Mouse (Mus musculus) neutrophil, adult 5-6 weeks (primary cell): ENCODE data around the gene Slc2a1. TPM values are rescaled to one million over a fixed set of nuclear protein-coding genes. Genes with fewer than 3 reads are reported as not detected.
A peak's percentile ranks its signal among the peaks of the same experiment; 100 is the strongest.

Experiments used
- ATAC-seq: fragments of 151-379, 151-347 bp; 2 replicates; pipeline ENCODE4 v1.8.0; 2017; ENCODE audit warnings: mild to moderate bottlenecking, moderate TSS enrichment; ENCODE audit not compliant: insufficient number of reproducible peaks, poor library complexity, low FRiP score, severe bottlenecking; ENCODE audit errors: extremely low read depth
- total RNA-seq: library from RNA; stranded (forward); fragments of 200-1000 nt; gene quantifications from 2 replicates; pipeline ENCODE4 v1.2.3, GENCODE M21; 2017

The Slc2a1 gene
- 70.1 and 76.1 TPM in 2 replicates for total RNA-seq

- peak; percentile 81 for ATAC-seq
Measured at GRCm38 (mm10) chr4:119108495-119109408, at the start of gene Slc2a1. TSS of gene Slc2a1 (plus strand) at chr4:119108711.

DNA sequence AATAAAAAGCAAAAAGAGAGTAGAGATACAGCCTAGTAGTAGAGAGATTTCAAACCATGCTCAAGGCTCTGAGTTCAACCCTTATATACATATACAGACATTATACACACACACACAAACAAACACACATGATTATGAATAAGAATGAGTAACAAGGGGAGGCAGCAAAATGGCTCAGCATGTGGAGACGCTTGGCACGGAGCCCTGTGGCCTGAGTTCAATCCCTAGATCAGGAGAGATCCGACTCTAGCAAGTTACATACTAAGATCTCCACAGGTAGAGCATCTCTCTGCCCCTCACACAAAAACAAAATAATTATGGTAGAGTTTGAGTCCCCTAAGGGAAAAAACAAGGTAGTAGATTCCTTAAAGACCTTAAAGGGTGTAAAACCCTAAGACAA, 41.7 kb upstream of the Slc2a1 start:
- no peak for ATAC-seq

DNA sequence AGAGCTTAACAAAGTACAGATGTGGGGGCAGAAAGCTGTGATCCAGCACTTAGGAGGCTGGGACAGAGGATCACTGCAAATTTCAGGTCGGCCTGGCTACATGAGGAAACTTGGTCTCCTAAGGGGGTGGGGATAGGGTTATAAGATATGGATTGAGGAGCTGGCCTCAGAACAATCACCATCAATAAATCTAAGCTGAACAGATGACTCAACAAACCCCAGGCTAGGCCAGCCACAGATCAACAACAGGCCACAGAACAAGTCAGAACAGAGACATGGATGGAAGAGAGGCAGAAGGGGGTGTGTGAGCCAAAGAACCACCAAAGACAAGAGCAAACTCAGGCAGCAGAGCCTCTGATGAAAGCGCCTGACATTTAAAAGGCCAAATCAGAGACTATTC, 41.3 kb upstream of the Slc2a1 start:
- ATAC-seq: no peak

DNA sequence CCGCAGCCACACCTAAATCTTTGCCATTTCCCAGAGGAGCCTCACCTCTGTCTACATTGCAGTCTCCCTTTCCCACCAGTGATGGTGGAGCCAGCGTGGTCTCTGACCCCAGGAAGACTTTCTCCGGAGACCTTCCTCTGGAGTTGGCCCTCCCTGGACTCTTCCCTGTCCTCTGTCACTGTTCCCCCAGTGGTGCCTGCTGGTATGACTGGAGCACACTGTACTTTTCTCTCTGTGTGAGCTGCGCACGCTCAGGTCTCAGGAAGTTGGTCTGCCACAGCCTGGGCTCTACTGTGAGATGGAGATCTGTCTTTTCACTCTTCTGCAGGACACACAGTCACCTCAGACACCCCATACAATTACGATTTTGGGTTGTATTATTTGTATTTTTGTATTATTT, 39.6 kb upstream of the Slc2a1 start:
- ATAC-seq: no peak

GRCm38 (mm10) chr4:119070181-119070580, 38.3 kb upstream of the Slc2a1 start:
- no peak for ATAC-seq

- no peak for ATAC-seq
Measured at GRCm38 (mm10) chr4:119070959-119071647, 37.4 kb upstream of the Slc2a1 start.

- ATAC-seq: no peak
Measured at GRCm38 (mm10) chr4:119071648-119072362, 36.7 kb upstream of the Slc2a1 start.

DNA sequence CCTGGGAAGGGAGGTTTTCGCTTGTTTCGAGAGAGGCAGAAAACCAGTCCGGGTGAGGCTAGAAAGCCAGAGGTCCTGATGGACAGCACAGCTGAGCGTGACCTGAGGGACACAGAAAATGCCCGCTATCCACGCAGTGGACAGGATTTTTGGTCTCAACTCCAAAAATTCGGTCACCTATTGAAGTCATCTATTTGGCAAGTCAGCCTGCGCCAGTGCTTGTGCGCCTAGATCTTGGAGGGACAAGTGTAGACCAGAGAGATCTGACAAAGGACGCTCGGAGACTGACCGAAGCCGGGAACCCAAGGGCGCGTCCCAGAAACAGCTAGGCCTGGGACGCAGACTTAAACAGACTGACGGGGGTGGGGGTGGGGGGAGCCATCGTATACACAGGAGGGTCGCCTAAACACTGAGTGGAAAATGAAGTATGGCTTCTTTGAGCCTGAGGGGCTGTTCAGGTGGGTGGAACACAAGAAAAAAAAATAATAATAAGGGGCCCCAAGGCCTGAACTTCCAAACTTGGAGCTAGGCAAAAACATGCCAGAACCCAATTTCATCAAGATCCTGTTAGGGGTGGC, 36.1 kb upstream of the Slc2a1 start:
- no peak for ATAC-seq

DNA sequence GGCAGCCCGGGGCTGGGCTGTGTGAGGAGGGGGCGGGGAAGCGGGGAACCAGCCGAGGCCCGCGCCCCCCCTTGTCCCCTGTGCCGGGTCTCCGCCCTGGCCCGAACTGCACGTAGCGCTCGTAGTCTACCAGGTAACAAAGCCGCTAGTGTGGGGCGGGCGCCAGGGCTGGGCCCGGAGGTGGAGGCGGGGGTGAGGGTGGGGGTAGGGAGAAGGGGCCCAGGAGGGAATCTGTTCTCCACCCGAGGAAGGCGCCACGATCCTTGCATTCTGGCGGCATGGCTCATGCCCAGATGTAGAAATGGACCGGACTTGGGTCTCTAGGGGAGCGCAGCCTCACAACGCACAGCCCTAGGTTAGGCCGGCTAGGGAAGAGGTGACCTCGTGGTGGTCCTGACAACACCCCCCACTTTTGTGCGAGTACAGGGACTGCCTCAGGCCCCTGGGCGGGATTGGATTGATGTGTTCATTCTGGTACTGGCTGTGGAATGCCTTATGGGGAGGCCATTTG, 35.5 kb upstream of the Slc2a1 start:
- ATAC-seq: no peak

GRCm38 (mm10) chr4:119073626-119074025, 34.9 kb upstream of the Slc2a1 start:
- no peak for ATAC-seq

- ATAC-seq: no peak
Measured at GRCm38 (mm10) chr4:119074596-119074995, 33.9 kb upstream of the Slc2a1 start.

GRCm38 (mm10) chr4:119075273-119075672, 33.2 kb upstream of the Slc2a1 start:
- no peak for ATAC-seq

GRCm38 (mm10) chr4:119076336-119076735, 32.2 kb upstream of the Slc2a1 start:
- no peak for ATAC-seq

DNA sequence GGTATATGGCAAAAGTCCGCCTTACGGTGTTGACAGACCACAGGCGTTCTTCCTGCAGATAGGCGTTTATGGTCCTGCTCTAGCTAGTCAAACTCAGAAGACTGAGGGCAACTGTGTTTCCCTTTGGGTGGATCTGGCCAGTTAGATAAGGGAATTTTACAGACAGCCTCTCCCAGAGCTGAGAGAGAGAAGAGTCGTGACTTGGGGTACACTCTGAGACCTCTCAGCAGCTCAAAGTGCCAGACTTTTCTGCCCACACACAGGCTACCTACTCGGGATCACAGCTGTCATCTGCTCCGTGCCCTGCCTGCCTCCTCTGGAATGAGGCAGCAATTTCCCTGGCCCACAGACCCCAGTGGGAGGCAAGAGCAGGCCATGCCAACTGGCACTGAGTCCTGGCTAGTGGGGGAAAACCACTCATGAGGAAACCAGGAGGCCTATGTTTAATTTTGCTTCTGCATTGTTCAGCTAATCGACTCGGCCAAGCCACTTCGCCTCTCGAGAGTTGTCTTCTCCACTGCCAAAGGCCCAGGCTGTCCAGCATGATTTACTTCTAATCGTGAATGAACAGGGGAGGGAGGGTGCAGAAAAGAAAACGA, 31.3 kb upstream of the Slc2a1 start:
- no peak for ATAC-seq

DNA sequence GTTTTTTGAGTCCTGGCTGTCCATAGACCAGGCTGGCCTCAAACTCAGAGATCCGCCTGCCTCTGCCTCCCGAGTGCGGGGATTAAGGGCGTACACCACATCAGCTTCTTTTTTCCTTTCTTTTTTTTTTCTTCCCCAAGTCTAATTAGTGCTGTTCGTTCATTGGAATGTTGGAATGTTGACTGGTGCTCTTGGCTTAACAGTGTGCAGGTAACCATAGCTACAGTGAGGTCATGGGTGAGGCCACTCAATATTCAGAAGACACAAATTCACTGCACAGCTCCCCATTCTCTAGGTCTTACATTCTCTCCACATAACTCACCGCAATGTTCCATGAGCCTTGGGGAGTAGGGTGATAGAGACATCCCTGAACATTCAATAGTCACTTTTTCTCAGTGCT, 28.6 kb upstream of the Slc2a1 start:
- ATAC-seq: no peak

DNA sequence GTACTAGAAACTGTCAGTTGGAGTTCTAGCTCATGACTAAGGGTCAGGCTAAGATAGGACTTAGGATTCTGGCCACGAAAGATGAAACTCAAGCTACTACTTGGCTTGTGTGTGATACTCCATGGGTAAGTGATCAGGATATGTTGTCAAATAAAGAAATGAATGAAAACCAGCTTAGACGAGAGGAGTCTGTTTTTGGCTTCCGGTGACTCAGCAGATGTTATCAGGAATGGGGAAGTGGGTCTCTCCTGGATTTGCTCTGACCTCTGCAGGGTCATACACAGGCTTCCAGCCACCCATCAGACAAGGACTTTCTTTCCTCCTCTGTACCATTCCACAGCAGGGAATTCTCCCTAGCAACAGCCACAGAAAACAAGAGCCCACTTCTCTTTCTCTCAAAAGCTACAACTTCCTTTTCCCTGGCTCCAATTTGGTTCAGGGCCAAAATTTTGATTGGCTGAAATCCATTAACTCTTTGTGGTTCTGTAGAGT, 25.7 kb upstream of the Slc2a1 start:
- ATAC-seq: no peak

GRCm38 (mm10) chr4:119088424-119088823, 20.1 kb upstream of the Slc2a1 start:
- no peak for ATAC-seq

GRCm38 (mm10) chr4:119093890-119094289, 14.6 kb upstream of the Slc2a1 start:
- no peak for ATAC-seq

DNA sequence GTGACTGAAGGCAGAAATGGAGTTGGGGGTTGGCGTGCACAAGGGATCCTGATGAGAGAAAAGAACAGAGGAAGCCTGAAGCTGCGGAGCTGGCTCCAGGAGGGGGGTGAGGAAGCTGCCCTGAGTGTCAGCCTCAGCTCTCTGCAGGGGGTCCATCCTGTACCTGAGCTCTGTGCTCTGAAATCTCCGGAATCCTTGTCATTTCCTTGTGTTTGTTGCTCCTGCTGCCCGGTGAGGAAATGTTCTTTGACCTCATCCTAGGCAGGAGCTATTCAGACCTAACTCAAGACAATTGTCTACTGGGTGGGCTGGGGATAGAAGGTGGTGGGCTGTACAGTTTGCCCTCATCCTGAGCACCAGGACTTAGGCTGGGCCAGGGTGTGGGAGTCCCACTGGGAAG, 13.5 kb upstream of the Slc2a1 start:
- no peak for ATAC-seq
